Mouse (Mus musculus) v-Abl transformed pro-B cells (cell line): ENCODE measurements around the gene AK157302.
"Not testable (repeated sequence)": the region's sequence is repeated elsewhere in the genome, so short reads cannot be mapped to it uniquely, and the experiment has no call there.

Source experiments
- in situ Hi-C, 2 experiments: fragments of 400-800 bp; cut with MboI; formaldehyde crosslinking; loops; one replicate each; pipeline ENCODE4 v1.15.1; 2025; ENCODE audit not compliant: unreplicated experiment in 2 of 2

AK157302 gene

GRCm38 (mm10) chr13:21495080-21495479 lies at the start of gene AK157302:
Gene AK157302 (plus strand): TSS chr13:21495223.
- in situ Hi-C loops, result no loop called here

GRCm38 (mm10) chr13:21446796-21447195 lies 48.2 kb upstream of the AK157302 start:
- in situ Hi-C loops, result no loop called here

DNA sequence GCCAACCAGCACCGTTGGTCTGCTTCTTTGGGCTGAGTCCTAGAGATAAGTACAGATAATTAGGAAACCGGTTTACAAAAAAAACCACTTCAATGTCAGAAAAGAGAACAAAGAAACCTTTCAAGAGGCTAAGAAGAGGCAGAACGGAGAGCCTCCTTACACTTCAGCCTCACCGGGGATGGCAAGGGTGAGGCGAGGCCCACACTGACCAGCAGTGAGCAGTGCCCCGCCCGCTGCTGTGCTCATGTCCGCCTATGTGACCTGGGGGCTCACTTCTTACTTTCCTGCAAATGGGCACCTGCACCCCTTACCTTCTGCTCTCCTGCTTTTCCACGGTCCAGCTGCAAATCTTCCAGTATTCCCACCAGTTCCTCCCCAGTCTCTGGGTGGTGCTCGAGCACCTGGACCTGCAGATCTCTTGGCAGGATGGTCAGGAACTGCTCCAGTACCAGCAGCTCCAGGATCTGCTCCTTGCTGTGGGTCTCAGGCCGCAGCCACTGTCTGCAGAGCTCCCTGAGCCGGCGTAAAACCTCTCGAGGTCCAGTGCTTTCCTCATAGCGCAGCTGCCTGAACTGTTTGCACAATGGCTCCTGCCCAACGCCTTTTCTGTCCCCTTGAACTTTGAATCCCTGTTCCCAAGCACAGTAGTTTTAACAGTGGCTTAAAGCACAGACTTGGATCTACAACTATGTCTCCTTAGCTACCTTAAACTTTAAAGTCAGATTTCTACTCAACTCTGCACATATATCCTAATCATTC lies 47.0 kb upstream of the AK157302 start:
- in situ Hi-C loops, result no loop called here

DNA sequence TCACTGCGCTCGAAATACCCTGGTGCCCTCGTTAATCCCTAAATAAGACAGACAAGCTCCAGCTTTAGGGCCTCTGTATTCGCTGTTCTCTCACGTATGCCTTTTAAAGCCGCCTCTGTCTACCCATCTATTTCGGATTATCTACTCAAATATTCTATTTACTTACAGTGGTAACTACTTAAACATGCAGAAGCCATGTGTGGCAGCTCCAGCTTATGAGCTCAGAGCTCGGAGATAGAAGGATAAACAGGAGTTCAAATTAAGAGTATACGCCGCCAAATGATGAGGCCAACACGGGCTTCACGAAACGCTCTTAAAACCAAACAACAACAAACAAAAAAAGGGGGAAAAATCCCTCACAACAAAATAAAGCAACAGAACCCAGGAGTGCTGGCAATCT lies 42.0 kb upstream of the AK157302 start:
- in situ Hi-C loops, result loop anchor here in 1 of 2 experiments (5.0 kb wide), 2 partner anchors 51 to 54 kb away; partner anchors contain the start of gene Zkscan3

GRCm38 (mm10) chr13:21453449-21453848 lies 41.6 kb upstream of the AK157302 start, which contains the start of gene Zscan26:
Gene Zscan26 (minus strand): TSS chr13:21453730.
- in situ Hi-C loops, result loop anchor here in 1 of 2 experiments (5.0 kb wide), 2 partner anchors 51 to 54 kb away; partner anchors contain the start of gene Zkscan3

- in situ Hi-C loops, result loop anchor here in 1 of 2 experiments (5.0 kb wide), 2 partner anchors 52 to 53 kb away; partner anchors contain the start of gene Zkscan3
Observed at GRCm38 (mm10) chr13:21454133-21454532, 40.9 kb upstream of the AK157302 start.

DNA sequence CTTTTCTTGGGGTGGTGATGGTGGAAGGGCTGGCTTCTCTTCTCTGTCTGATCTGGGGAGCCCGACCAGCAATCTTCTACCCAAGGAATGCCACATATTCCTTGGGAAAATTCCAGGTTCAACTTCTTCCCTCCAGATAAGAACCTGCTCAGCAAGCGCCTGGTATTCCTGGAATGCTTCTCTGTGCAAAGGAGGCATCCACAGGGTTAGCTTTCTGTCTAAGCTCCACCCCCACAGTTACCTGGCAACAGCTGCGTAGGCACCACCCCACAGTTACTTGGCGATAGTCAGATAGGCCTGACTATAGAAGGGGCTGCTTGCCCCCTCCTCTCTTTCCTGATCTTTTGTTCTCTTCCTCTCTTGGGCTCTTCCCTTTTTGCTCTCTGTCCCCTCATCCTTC lies 38.7 kb upstream of the AK157302 start:
- in situ Hi-C loops, result loop anchor here in 1 of 2 experiments (5.0 kb wide), 2 partner anchors 54 to 71 kb away; partner anchors contain the start of gene Zkscan3

DNA sequence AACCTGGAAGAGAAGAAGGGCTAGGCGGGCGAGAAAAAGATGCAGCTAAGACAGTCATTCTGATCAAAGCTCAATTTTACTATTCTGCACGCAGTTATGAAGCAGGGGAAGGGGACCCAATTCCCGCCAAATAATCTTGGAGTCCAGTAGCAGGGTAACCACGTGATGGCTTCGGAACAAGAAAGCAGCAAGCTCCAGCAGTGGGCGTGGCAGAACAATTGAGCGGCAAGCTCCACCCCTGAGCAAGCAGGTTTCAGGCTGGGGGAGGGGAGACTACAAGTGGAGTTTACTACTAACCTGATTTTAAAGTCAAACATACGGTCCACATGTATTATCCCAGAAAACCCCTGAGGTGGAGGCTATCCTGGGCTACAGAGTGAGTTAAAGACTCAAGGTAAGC lies 32.5 kb upstream of the AK157302 start:
- in situ Hi-C loops, result not testable (repeated sequence)

DNA sequence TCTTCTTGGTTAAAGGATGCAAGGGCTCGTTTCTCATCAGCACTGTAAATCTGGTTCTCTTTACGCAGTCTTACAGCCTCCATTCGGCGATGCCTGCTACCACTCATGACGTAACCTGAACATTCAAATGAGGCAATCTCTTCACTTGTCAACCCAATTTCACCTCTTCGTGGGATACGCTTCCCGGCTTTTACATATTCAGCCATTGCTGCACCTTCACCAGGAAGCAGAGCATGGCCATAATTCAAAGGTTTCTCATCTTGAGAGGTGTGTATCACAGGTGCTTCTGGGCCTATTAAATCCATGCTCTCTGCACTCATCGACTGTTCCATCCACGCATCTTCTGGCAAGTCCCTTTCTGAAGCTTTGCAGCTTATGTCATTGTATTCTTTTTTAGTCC lies 27.7 kb upstream of the AK157302 start:
- in situ Hi-C loops, result no loop called here

GRCm38 (mm10) chr13:21468061-21469019 lies 26.7 kb upstream of the AK157302 start, which contains the start of gene Nkapl:
Gene Nkapl (minus strand): TSS chr13:21468509.
- in situ Hi-C loops, result no loop called here

- in situ Hi-C loops, result no loop called here
Observed at GRCm38 (mm10) chr13:21469097-21469496, 25.9 kb upstream of the AK157302 start.

DNA sequence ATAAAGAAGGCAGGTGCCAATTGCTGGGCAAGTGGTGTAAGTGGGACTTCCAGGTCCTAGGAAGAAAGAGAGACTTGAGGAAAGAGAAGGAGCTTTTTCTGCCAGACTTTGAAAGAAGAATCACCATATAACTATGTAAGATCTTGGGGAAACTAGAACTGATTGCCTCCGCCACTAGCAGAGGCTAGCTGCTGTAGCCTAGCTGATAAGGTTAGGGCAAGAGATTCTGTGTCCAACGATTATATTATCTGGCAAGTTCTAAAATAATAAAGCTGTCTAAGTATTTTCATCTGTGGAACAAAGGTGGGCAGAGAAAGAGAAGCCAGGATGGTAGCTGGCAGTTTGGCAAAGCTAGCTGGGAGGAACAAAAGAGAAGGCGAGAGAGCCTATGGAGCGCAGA lies 22.6 kb upstream of the AK157302 start:
- in situ Hi-C loops, result no loop called here

DNA sequence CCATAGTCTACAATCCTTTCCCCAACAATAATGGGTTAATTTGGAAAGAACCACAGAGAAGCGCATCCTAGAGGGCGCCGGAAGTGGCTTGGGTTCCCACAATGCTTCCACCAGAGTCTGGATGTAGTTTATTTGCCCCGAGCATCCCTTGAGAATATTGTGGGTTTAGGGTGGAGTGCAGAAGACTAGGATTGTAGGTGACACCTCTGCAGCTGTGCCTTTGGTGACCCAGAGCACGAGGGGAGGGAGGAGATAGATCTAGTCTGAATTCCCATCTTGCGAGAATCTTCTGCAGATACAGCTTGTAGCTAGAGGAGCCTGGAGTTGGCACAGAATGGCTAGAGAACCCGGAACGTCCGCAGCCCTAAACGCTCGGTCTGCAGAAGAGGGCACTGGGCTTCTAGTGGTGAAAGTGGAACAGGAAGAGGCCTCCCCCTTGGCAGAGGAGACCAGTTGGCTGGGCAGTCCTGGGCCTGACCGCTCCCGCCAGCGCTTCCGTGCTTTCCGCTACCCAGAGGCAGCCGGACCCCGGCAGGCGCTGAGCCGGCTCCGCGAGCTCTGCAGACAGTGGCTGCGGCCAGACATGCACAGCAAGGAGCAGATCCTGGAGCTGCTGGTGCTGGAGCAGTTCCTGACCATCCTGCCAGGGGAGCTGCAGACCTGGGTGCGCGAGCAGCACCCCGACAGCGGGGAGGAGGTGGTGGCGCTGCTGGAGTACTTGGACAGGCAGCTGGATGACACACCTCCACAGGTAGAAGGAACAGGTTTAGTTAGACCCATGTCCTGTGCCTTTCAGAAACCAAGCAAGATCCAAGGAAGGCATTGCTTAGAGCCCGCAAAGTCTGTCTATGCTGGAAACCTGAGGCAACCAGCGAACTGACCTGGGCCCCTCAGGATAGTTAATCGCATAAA lies 16.0 kb upstream of the AK157302 start, which contains the start of the genes Zkscan4 and Gm10065:
Gene Zkscan4 (plus strand): TSS at position 149 of the 912 bp plus-strand sequence.
Gene Gm10065 (minus strand): TSS at position 683 of the 912 bp plus-strand sequence.
- in situ Hi-C loops, result not testable (repeated sequence)

DNA sequence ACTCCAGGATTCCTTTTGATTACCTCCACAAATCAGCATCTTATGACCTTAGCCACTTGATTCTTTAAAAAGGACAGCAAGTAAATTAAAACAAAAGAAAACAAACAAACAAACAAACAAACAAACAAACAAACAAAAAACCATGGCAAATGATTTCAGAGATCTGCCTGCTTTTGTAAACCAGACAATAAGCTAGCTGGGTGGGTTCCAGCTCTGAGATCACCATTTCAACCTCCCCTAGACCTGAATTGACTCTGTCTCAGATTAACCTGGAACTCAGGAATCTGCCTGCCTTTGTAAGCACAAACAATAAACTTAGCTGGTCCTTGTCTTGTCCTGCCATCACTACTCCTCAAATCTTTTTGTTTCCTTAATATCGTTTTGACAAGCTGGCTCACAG lies 8.1 kb upstream of the AK157302 start:
- in situ Hi-C loops, result no loop called here

GRCm38 (mm10) chr13:21492847-21493246 lies 2.2 kb upstream of the AK157302 start:
- in situ Hi-C loops, result no loop called here

GRCm38 (mm10) chr13:21501182-21501581 lies 6.2 kb downstream of the AK157302 start, which contains the start of gene Gm11273:
Gene Gm11273 (minus strand): TSS chr13:21501418.
- in situ Hi-C loops, result loop anchor here in 1 of 2 experiments (25.0 kb wide), 1 partner anchor 211 kb away; the partner anchor contains the start of genes Hist1h2ai, Hist1h2bl, Hist1h2bm and Hist1h3h

GRCm38 (mm10) chr13:21502296-21502695 lies 7.3 kb downstream of the AK157302 start:
- in situ Hi-C loops, result loop anchor here in 1 of 2 experiments (25.0 kb wide), 1 partner anchor 210 kb away; the partner anchor contains the start of genes Hist1h2ai, Hist1h2bl, Hist1h2bm and Hist1h3h

GRCm38 (mm10) chr13:21506221-21506649 lies 11.2 kb downstream of the AK157302 start:
- in situ Hi-C loops, result loop anchor here (5.0 to 25.0 kb wide), 2 partner anchors 54 to 206 kb away; partner anchors contain the start of genes Hist1h2ai (in 1 of the 2), Hist1h2bl (in 1 of the 2), Hist1h2bm (in 1 of the 2) and Hist1h3h (in 1 of the 2)

DNA sequence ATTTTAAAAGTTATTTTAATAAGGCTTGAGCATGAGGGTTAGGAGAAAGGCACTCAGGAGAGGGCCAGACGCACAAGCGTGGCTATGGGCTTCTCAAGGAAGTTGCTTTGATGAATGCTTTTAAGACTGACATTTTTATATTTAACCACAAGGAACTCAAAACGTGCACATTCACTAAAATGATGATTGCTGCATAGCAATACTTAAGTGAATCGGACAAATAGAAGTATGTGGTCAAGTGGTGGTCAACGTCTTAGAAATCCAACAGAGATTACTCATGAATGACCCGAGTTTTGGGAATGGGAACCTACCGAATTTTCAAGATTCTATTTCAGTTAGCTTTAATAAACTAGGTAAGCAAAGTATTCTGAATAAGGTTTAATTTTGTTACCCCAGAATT lies 35.1 kb downstream of the AK157302 start:
- in situ Hi-C loops, result loop anchor here in 1 of 2 experiments (5.0 kb wide), 1 partner anchor 128 kb away; the partner anchor contains the start of gene Zkscan3
